Mouse (Mus musculus) embryonic facial prominence, embryonic 10.5 days (tissue): ENCODE results near the gene Srpk1. TPM values are rescaled to one million over a fixed set of nuclear protein-coding genes. Genes with fewer than 3 reads are reported as not detected.

Experiments used
- DNase-seq: peaks from one replicate; pipeline ENCODE4 v3.0.0-alpha.2; 2017; ENCODE audit warnings: low spot score
- H3K27ac ChIP-seq: fragments of 300-500 bp; sonication (generic); replicated peaks from 2 replicates; pipeline ENCODE4 v1.5.1; 2016; ENCODE audit warnings: mild to moderate bottlenecking
- H3K27me3 ChIP-seq: fragments of 300-500 bp; sonication (generic); replicated peaks from 2 replicates; pipeline ENCODE4 v1.6.1; 2016; ENCODE audit warnings: low read depth, mild to moderate bottlenecking; ENCODE audit not compliant: poor library complexity, severe bottlenecking
- H3K36me3 ChIP-seq: fragments of 300-500 bp; sonication (generic); replicated peaks from 2 replicates; pipeline ENCODE4 v1.6.1; 2016; ENCODE audit warnings: mild to moderate bottlenecking, moderate library complexity
- H3K4me1 ChIP-seq: fragments of 300-500 bp; sonication (generic); 2 replicates; pipeline ENCODE4 v1.6.1; 2016
- H3K4me3 ChIP-seq: fragments of 300-500 bp; sonication (generic); 2 replicates; pipeline ENCODE4 v1.5.1; 2016; ENCODE audit warnings: mild to moderate bottlenecking, moderate library complexity
- H3K9me3 ChIP-seq: fragments of 300-500 bp; sonication (generic); 2 replicates; pipeline ENCODE4 v1.6.1; 2016; ENCODE audit warnings: mild to moderate bottlenecking
- WGBS: fragments of 180-500 bp; shearing (Covaris S2); methylation state at CpG from one replicate; pipeline ENCODE4 v1.1.7; 2016; 5-methylcytosine and 5-hydroxymethylcytosine counted together
- polyA plus RNA-seq: library from polyadenylated mRNA; unstranded; fragments of >200 nt; fragmentation: Nextera tagmentation; extraction: Ambion mirVana; gene quantifications from 2 replicates; pipeline ENCODE4 v1.2.1, GENCODE M21; 2016

Srpk1 gene
- polyA plus RNA-seq, 1 experiment from 2014 or later = 130 TPM

GRCm38 (mm10) chr17:28628248-28629124, 6.0 kb upstream of the Srpk1 start:
- H3K36me3 ChIP-seq = no peaks in the 10 kb centered on the region
- no peaks in the 10 kb centered on the region for H3K27me3 ChIP-seq
- peaks cover 23% of the 10 kb centered on the region for H3K4me1 ChIP-seq
- DNase-seq = no peak
- H3K27ac ChIP-seq = no peak overlapping the region
- H3K4me3 ChIP-seq = no peak overlapping the region
- 65% methylated on average over 10 of the region's 10 CpGs for WGBS
- no peaks in the 10 kb centered on the region for H3K9me3 ChIP-seq

DNA sequence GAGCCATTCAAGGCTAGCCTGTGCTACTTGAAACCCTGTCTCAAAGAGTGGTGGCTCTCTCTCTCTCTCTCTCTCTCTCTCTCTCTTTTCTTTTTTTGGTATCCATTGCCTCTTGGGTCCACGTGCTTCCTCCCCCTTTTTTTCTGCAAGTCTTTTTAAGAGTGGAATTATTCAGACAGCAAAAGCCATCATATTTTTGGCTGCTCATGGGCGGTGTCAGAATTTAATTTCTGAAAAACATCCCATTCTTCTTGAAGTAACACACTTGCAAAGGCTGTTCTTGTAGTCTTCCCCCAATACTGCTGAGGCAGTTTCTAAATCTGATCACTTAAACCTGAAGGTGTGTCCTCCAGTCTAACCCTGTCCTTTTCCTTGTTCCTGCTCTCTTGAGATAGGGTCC, 4.4 kb upstream of the Srpk1 start:
- DNase-seq = no peak
- Histone ChIP-seq H3K9me3 (no peaks in the 10 kb centered on the region), H3K27ac (no peak overlapping the region), H3K27me3 (no peaks in the 10 kb centered on the region), H3K36me3 (no peaks in the 10 kb centered on the region), H3K4me3 (no peak overlapping the region), H3K4me1 (peaks cover 21% of the 10 kb centered on the region)
- 83% methylated on average over 2 of the region's 2 CpGs for WGBS

GRCm38 (mm10) chr17:28625327-28625726, 2.8 kb upstream of the Srpk1 start:
- DNase-seq = no peak
- Histone ChIP-seq H3K27me3 (no peaks in the 10 kb centered on the region), H3K4me3 (no peak overlapping the region), H3K9me3 (no peaks in the 10 kb centered on the region), H3K4me1 (peaks cover 34% of the 10 kb centered on the region), H3K36me3 (peaks cover 5% of the 10 kb centered on the region), H3K27ac (no peak overlapping the region)
- WGBS = 92% methylated on average over 15 of the region's 15 CpGs

GRCm38 (mm10) chr17:28624841-28625240, 2.3 kb upstream of the Srpk1 start:
- peaks cover 10% of the 10 kb centered on the region for H3K36me3 ChIP-seq
- H3K4me3 ChIP-seq = no peak overlapping the region
- H3K27ac ChIP-seq = no peak overlapping the region
- 85% methylated on average over 2 of the region's 2 CpGs for WGBS
- peaks cover 39% of the 10 kb centered on the region for H3K4me1 ChIP-seq
- DNase-seq = no peak
- no peaks in the 10 kb centered on the region for H3K9me3 ChIP-seq
- H3K27me3 ChIP-seq = no peaks in the 10 kb centered on the region

- peaks cover 40% of the 10 kb centered on the region for H3K36me3 ChIP-seq
- H3K4me1 ChIP-seq = peaks cover 43% of the 10 kb centered on the region
- H3K27me3 ChIP-seq = no peaks in the 10 kb centered on the region
- WGBS = under 1% methylated on average over 78 of the region's 78 CpGs
- peak overlapping the region; percentile 94 for H3K27ac ChIP-seq
- peak; percentile 83 for DNase-seq
- no peaks in the 10 kb centered on the region for H3K9me3 ChIP-seq
- peak overlapping the region; percentile 84 for H3K4me3 ChIP-seq
Measured at GRCm38 (mm10) chr17:28621381-28622299, 869 bp downstream of the Srpk1 start.

DNA sequence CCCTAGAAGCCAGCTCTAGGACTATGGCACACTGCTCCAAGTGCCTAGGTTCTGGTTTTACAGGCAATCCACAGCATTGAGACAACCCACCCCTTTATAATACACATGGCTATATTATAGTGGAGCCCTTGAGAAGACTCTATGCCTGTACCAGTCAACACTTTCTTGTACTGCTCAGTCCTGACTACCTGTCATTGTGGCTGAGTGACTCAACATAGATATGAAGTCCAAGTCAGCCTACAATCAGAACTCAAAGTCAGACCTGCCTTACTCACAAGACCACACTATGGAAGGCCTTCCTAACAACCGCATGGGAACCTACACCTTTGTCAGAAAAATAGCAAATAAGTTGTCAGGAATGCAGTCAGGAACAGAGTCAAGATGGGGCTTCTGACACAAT, 3.7 kb downstream of the Srpk1 start:
- H3K36me3 ChIP-seq = peaks cover 66% of the 10 kb centered on the region
- H3K9me3 ChIP-seq = no peaks in the 10 kb centered on the region
- 95% methylated on average over 1 of the region's 1 CpGs for WGBS
- no peak for DNase-seq
- H3K4me3 ChIP-seq = no peak overlapping the region
- no peak overlapping the region for H3K27ac ChIP-seq
- no peaks in the 10 kb centered on the region for H3K27me3 ChIP-seq
- H3K4me1 ChIP-seq = peaks cover 43% of the 10 kb centered on the region

DNA sequence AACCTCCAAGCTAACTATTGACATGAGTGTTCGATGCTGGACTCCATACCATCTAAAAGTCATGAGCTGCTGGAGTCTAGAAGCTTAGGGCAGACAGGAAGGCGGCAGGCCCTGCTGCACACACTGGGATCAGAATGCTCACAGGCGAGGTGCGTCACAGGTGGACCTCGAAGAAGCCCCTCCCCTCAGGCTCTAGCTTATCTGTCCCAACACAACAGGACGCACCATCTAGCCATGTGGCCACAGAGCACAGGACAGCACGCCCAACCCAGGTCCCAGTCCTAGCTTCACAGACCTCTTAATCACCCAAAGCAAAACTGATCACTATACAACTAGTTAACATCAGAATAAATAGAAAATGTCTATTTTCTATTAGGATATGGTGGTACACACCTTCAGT, 4.4 kb downstream of the Srpk1 start:
- peaks cover 73% of the 10 kb centered on the region for H3K36me3 ChIP-seq
- no peaks in the 10 kb centered on the region for H3K9me3 ChIP-seq
- no peak overlapping the region for H3K4me3 ChIP-seq
- peaks cover 43% of the 10 kb centered on the region for H3K4me1 ChIP-seq
- WGBS = 87% methylated on average over 7 of the region's 7 CpGs
- no peak overlapping the region for H3K27ac ChIP-seq
- H3K27me3 ChIP-seq = no peaks in the 10 kb centered on the region
- no peak for DNase-seq

DNA sequence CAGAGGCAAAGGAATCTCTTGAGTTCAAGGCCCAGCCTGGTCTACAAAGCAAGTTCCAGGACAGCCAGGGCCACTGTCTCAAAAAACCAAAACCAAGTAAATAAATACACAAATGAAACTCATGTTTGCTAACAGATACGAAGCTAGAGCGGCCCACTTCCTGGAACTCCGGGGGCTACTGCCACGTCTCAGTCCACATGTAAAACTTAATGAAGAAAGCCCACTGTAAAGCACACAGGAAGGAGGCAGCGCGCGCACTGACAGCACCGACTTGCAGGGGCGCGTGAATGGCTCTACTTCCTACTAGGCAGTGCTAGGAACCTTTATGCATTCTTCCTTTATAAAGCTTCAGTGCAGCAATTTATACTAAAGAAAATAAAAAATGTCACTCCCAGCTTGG, 4.9 kb downstream of the Srpk1 start:
- H3K36me3 ChIP-seq = peaks cover 76% of the 10 kb centered on the region

DNA sequence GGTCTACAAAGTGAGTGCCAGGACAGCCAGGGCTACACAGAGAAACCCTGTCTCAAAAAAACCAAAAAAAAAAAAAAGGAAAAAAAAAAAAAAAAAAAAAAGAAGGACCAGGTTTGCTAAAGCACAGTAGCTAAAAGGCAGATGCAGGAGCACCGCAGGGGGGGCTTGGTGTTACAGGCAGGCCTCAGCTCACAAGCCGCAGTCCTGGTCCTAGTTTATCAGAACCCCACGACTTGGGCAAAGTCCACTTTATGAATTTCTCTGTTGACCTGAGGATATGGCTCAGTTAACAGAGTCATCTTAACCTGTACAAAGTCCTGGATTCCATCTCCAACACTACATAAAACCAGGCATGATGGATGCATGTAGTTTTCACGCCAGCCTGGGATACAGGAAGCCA, 7.2 kb downstream of the Srpk1 start:
- H3K4me1 ChIP-seq = peaks cover 24% of the 10 kb centered on the region
- H3K27me3 ChIP-seq = no peaks in the 10 kb centered on the region
- no peak for DNase-seq
- H3K36me3 ChIP-seq = peaks cover 77% of the 10 kb centered on the region
- no peaks in the 10 kb centered on the region for H3K9me3 ChIP-seq
- no peak overlapping the region for H3K4me3 ChIP-seq
- H3K27ac ChIP-seq = no peak overlapping the region
- 92% methylated on average over 4 of the region's 4 CpGs for WGBS

More for the DNA sequence above, 4.9 kb downstream of the Srpk1 start:
- Histone ChIP-seq H3K9me3 (no peaks in the 10 kb centered on the region), H3K27me3 (no peaks in the 10 kb centered on the region), H3K4me1 (peaks cover 42% of the 10 kb centered on the region), H3K4me3 (no peak overlapping the region), H3K27ac (no peak overlapping the region)
- DNase-seq = no peak
- 91% methylated on average over 10 of the region's 10 CpGs for WGBS

DNA sequence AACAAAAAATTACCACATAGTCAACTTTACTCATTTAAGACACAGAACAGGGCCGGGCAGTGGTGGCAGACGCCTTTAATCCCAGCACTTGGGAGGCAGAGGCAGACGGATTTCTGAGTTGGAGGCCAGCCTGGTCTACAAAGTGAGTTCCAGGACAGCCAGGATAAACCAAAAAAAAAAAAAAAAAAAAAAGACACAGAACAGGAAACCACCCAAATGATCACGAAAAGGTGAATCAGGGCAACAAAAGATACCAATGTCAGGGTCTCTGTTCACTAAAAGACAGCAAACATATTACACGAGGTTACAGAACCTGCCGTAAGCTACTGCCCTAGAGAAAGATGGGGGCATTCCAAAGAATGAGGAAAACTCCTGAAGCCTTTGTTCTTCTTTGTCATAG, 9.4 kb downstream of the Srpk1 start:
- no peak overlapping the region for H3K4me3 ChIP-seq
- H3K27ac ChIP-seq = no peak overlapping the region
- peaks cover 74% of the 10 kb centered on the region for H3K36me3 ChIP-seq
- H3K9me3 ChIP-seq = no peaks in the 10 kb centered on the region
- H3K4me1 ChIP-seq = peaks cover 2% of the 10 kb centered on the region; the same call in 1 of the 2 replicates
- WGBS = 87% methylated on average over 6 of the region's 6 CpGs
- no peak for DNase-seq
- H3K27me3 ChIP-seq = no peaks in the 10 kb centered on the region

DNA sequence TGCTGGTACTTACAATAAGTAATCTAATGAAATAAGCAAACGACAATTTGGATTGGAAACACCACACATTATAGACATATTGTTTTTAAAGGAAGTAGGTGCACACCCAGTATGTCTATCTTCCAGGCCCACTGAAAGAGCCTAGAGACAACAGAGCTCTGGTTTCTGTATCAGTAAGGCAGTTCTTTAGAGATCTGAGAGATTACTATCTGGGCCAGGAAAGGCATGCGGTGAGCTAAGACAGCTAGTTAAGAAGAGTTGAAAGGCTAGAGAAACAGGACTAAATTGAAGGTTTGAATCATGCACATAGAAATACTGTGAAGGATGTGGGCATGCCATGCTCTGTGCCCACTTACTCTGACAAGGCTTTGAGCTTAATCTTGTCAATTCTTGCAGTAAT, 9.9 kb downstream of the Srpk1 start:
- Histone ChIP-seq H3K27me3 (no peaks in the 10 kb centered on the region), H3K27ac (no peak overlapping the region), H3K9me3 (no peaks in the 10 kb centered on the region), H3K4me1 (no peaks in the 10 kb centered on the region), H3K4me3 (no peak overlapping the region), H3K36me3 (peaks cover 75% of the 10 kb centered on the region)
- WGBS = 93% methylated on average over 2 of the region's 2 CpGs
- no peak for DNase-seq

GRCm38 (mm10) chr17:28609543-28609942, 13.0 kb downstream of the Srpk1 start:
- Histone ChIP-seq H3K9me3 (no peaks in the 10 kb centered on the region), H3K27ac (no peak overlapping the region), H3K27me3 (no peaks in the 10 kb centered on the region), H3K4me3 (no peak overlapping the region), H3K36me3 (peaks cover 78% of the 10 kb centered on the region), H3K4me1 (no peaks in the 10 kb centered on the region)
- 89% methylated on average over 3 of the region's 3 CpGs for WGBS
- no peak for DNase-seq
